Mouse (Mus musculus) induced T-regulatory cell, adult 2 months (primary cell): ENCODE results near the gene Mosmo.

Experiments
- DNase-seq: peaks from one replicate; pipeline ENCODE4 v3.0.0-alpha.2; 2012; ENCODE audit warnings: low read depth

Mosmo gene

DNA sequence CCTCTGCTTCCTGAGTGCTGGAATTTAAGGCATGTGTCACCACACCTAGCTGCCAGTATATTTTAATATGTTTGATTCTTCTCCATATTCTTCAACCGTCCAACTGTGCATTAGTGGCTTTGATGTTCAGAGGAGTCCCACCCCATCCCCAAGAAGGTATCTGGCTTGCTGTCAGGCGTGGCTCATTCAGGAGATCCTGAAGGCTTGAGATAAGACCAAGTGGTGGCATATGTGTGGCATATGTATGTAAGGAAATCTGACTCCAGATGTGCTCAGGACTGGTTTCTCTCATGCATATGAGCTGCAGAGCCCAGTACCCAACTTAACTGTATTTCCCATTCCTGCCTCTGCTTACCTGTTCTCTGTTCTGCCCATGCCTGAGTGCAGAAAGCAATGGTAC, 100.6 kb downstream of the Mosmo start:
- no peak for DNase-seq
